Mouse (Mus musculus): Measurements from ENCODE around the gene Tmem106c.

Gene Tmem106c

DNA sequence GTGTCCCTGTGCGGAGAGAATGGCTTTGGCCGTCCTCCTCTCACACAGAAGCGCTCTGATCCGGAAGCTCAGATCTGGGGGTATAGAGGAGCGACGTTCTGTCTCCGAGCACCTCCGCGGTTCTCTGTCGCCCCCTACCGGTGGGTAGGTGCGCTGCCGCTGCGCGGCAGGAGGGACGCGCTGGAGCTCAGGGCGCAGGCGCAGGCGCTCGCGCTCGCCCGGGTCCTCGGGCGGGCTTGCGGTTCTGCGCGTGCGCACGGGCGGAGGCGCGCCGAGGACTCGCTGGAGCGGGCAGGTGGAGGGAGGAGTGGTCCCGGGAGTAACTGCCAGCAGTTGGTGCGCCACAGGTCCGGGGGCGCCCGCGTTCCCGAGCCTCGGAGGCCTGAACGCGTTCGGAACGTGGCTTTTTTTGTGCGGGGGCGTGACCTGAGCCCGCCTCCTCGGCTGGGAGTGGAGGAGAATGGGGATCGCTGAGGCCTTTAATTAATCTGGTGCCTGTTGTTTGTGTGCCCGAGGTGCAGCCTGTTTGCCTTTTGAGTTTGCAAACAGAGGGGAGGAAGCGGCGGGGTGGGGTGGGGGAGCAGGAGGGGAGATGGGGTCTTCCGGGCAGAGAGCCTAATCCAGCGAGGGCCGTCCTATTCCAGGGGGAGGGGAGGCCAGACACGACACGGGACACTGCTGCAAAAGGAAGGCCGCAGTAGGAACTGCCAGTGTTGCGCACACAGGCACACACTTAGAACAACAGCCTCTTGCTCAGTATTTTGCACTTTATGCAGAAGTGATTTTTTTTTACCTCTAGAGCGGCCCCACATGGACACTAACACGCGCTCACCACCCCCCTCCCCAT, at the start of gene Tmem106c:
Tmem106c (plus strand) TSS at position 212 of the 847 bp plus-strand sequence.
- DNase-seq (ENCODE audit: low read depth, low spot score) = peak; percentile 97

DNA sequence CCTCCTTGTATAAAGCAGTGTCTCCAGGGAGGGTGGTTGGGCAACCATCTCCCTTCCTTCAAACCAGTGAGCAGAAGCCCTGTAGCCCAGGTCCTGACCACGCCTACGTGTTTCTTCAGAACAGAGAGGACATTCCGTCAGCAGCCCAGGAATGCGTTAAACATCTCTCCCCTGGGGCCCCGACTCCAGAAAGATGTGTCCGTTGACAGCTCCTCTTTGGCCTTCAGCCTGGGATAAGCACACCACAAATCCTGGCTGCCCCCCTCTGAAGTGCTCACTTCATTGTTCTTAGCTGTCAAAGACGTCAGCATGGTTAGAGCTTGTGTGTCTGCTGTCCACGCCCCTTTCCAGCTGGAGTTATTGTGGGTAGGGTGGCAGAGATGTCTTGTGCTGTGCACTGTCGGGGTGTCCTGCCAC, 49.7 kb upstream of the Tmem106c start:
- peak; percentile 68 for DNase-seq (ENCODE audit: low read depth, low spot score)

- DNase-seq (ENCODE audit: low read depth, low spot score) = no peak
Observed at GRCm38 (mm10) chr15:97917994-97918393, 46.0 kb upstream of the Tmem106c start.

- no peak for DNase-seq (ENCODE audit: low read depth, low spot score)
Observed at GRCm38 (mm10) chr15:97919217-97919616, 44.8 kb upstream of the Tmem106c start.

GRCm38 (mm10) chr15:97920306-97920705, 43.7 kb upstream of the Tmem106c start:
- DNase-seq (ENCODE audit: low read depth, low spot score) = no peak

DNA sequence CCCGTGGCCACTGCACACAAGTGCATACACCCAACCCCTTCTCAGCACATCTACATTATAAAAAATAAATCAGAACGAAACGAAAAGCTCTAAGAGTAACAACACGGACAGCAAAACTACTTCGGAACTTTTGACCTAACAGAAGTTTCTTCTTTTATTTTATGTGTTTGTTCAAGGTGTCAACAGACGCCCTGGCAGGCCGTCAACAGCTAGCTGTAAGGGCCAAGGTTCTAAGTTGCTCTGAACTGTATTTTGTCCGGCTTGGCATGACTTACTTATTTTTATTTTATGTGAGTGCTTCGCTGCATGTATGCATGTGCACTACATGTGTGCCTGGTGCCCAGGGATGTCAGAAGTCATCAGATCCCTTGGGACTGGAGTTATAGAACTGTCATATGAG, 42.2 kb upstream of the Tmem106c start:
- no peak for DNase-seq (ENCODE audit: low read depth, low spot score)

DNA sequence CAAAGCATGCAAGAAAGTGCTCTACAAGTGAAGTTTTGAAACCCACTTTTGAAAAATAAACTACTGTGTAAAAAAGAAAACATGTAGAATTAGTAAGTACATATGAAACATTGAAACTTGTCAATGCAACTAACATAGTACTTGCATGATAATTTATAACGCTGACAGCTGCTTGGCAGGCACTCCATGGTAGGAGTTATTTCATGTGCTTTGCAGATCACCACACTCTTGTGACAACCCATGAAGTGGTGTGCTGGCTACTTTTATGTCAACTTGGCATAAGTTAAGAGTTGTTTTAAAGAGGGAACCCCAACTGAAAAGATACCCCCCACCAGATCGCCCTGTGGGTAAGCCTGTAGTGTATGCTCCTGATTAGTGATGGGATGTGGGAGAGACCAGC, 41.6 kb upstream of the Tmem106c start:
- DNase-seq (ENCODE audit: low read depth, low spot score) = no peak

- no peak for DNase-seq (ENCODE audit: low read depth, low spot score)
Observed at GRCm38 (mm10) chr15:97927018-97927417, 37.0 kb upstream of the Tmem106c start.

GRCm38 (mm10) chr15:97927821-97928220, 36.2 kb upstream of the Tmem106c start:
- no peak for DNase-seq (ENCODE audit: low read depth, low spot score)

DNA sequence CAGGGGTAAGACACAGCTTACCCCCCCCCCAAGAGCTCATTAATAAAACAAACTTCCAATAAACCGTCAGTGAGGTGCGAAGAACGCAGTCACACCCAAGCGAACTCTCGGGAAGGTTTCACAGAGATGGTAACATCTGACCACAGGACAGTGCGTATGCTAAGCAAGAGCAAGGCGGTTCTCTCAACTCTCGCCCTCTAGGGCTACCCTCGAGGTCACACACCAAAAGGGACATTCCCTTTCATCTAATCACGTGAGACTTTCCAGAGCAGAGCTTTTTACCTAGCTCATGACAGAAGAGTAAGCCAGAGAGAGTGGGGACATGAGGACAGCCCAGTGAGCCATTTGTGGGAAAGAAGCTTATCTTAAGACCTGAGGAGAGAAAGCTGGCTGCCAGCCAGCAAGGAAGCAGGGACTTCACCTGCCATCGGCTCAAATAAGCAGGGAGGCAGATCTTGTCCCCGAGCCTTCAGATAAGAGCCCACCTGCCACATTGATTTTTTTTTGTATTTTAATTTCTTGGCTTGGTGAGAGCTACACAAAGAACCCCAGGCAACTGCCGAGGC, 34.7 kb upstream of the Tmem106c start:
- no peak for DNase-seq (ENCODE audit: low read depth, low spot score)

DNA sequence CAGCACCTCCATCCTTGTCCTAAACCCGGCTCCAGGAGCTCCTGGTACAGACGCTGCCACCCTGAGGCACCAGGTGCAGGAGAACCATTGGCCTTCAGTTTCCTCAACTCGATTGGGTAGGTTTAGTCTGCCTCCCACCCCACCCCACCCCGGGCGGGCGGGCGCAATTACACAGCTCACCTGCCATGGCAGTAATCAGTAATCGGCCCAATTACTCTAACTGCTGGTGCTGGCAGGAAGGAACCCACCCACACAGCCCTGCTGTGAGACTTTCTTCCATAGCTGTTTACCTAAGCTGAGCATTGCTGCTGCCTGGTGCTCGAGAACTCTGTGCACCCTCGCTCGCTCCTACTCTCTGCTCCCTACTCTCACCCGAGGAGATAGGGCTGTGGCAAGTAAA, 31.6 kb upstream of the Tmem106c start:
- DNase-seq (ENCODE audit: low read depth, low spot score) = no peak

- DNase-seq (ENCODE audit: low read depth, low spot score) = no peak
Observed at GRCm38 (mm10) chr15:97938580-97938979, 25.4 kb upstream of the Tmem106c start.

DNA sequence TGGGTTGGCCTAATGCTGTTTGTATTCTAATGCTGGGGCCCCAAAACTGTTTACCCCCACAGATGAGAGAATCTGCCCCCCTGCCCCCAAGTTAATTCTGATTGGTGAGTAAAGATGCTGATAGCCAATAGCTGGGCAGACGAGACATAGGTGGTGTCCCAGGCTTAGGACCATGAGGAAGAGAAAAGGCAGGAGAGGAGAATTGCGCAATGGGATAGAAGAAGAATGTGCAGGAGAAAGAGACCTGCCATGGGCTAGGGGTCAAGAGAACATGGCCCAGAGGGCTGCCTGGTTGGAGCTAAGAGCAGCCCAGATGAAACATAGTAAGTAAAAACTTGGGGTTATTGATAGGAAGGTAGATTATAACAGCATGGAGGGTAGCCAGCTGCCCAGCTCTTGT, 23.9 kb upstream of the Tmem106c start:
- DNase-seq (ENCODE audit: low read depth, low spot score) = no peak

- no peak for DNase-seq (ENCODE audit: low read depth, low spot score)
Observed at GRCm38 (mm10) chr15:97941306-97941705, 22.7 kb upstream of the Tmem106c start.

GRCm38 (mm10) chr15:97942538-97942937, 21.5 kb upstream of the Tmem106c start:
- DNase-seq (ENCODE audit: low read depth, low spot score) = no peak

DNA sequence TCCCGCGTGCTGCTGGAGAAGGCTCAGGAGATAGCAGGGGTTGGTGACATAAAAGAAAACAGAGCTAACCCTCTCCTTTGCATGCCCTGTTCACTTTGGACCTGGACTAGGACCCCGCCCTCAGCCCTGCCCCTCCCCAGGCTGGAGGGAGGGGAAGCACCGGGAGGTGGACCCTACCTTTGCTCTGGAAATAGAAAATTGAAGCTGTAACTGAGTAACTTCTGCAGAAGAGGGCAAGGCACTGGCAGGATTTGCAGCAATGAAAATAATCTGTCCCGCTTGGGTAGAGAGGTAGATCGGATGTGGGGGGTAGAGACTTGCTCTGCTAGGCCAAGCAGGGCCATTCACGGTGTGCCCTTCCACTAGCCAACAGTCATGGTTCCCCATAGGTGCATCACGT, 20.6 kb upstream of the Tmem106c start:
- DNase-seq (ENCODE audit: low read depth, low spot score) = no peak

DNA sequence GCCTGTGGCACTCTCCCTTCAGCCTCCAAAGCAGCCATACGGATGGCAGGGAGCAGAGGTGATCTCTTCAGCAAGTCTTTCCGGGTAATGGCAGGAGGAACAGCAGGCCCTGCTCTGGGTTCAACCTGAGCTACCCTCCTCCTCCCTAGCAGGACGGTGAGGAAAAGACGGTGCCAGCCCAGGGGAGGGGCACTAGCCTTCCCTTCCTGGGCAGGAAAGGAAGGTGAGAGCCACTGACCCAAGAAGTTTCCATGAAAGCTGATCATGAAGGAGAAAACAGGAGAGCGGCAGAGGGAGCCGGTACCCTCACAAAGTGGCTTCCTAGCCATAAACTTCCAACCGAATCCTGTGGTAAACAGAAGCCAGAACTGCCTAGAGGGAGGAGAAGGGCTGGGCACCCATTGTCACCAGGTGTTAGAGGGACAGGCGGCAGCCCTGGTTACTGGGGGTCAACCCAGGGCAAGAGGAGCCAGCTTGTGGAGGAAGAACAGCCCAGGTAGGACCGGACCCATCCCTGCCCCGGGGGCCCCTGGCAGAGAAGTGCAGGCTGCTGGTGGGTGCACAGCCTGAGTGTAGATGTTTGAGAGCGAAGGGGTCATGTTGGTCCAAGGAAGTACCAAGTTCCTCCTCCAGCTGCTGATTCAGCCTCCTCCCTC, 19.0 kb upstream of the Tmem106c start:
- no peak for DNase-seq (ENCODE audit: low read depth, low spot score)

GRCm38 (mm10) chr15:97945656-97946315, 18.2 kb upstream of the Tmem106c start:
- no peak for DNase-seq (ENCODE audit: low read depth, low spot score)

GRCm38 (mm10) chr15:97948720-97949119, 15.3 kb upstream of the Tmem106c start:
- DNase-seq (ENCODE audit: low read depth, low spot score) = no peak

GRCm38 (mm10) chr15:97949706-97950105, 14.3 kb upstream of the Tmem106c start:
- no peak for DNase-seq (ENCODE audit: low read depth, low spot score)

GRCm38 (mm10) chr15:97950240-97950639, 13.8 kb upstream of the Tmem106c start:
- no peak for DNase-seq (ENCODE audit: low read depth, low spot score)
